In genomic region chr1:60492404-60492803, GRCm38 (mm10) we compare ENCODE assay signal across 13 mouse cellular contexts.
"Had no signal": no experiment of that assay in that cellular context is flagged by ENCODE, and none has a peak within 500 bp of the region (broad histone marks: within the 10 kb centered on the region; RNA-seq: fewer than 3 reads in every experiment).

No protein-coding gene starts in this region.

- H3K9me3 ChIP-seq: limb, embryonic 15.5 days; liver, embryonic 15.5 days; midbrain, embryonic 15.5 days; neural tube, embryonic 12.5 days had no signal

- H3K4me3 ChIP-seq: limb, embryonic 15.5 days; liver, embryonic 15.5 days; midbrain, embryonic 15.5 days; neural tube, embryonic 12.5 days had no signal

- DNase-seq: kidney, postnatal 10 days; layer of hippocampus, adult 9-11 months; layer of hippocampus, postnatal 36 days; lung, embryonic 14.5 days; lung, postnatal 10 days; lung, postnatal 4 days; thymus, postnatal 14 days had no signal

- H3K9ac ChIP-seq: limb, embryonic 15.5 days; liver, embryonic 15.5 days; lung, embryonic 14.5 days; midbrain, embryonic 15.5 days; neural tube, embryonic 12.5 days had no signal

- H3K4me1 ChIP-seq: limb, embryonic 15.5 days; liver, embryonic 15.5 days; midbrain, embryonic 15.5 days; neural tube, embryonic 12.5 days had no signal

- ATAC-seq: midbrain, embryonic 15.5 days had no signal

- H3K27me3 ChIP-seq: limb, embryonic 15.5 days; liver, embryonic 15.5 days; midbrain, embryonic 15.5 days; neural tube, embryonic 12.5 days had no signal

- H3K4me2 ChIP-seq: limb, embryonic 15.5 days; liver, embryonic 15.5 days; lung, embryonic 14.5 days; midbrain, embryonic 11.5 days; midbrain, embryonic 15.5 days; neural tube, embryonic 12.5 days had no signal

- H3K27ac ChIP-seq: limb, embryonic 15.5 days; liver, embryonic 15.5 days; midbrain, embryonic 15.5 days; neural tube, embryonic 12.5 days; stomach, postnatal 0 days had no signal
